In the genomic region with DNA sequence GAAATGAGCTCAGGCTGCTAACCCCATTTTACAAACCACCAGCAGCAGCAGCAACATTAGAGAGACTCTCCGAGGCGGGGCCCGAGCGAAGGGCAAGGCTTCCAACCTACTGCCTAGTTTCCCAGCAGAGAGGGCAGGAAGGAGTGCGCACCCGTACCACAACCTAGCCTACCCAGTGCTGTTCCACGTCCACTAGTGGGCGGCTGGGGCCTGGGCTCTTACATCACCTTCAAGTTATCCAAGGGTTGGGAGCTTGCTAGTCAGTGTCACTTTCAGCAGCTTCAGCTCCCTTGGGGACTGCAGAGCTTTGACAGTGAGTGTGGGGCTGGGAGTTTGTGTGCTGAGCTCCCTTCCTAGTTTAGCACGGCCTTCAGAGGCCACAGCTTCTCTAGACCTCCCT, we compare ENCODE assay signal across 9 mouse cellular contexts. TPM values are rescaled to one million over a fixed set of nuclear protein-coding genes. Genes with fewer than 3 reads are reported as not detected.
A peak's percentile ranks its signal among the peaks of the same experiment; 100 is the strongest.
DNase-seq lines count a peak whose midpoint lies in the region; ATAC-seq and TF ChIP-seq lines count a peak whose summit lies in the region.
"Had no signal": no experiment of that assay in that cellular context is flagged by ENCODE, and none has a peak within 500 bp of the region (broad histone marks: within the 10 kb centered on the region; RNA-seq: fewer than 3 reads in every experiment).

No protein-coding gene starts in this region.

- intact Hi-C loops in heart, adult 2 months (cut with DNase I): no loop called here
- intact Hi-C loops in heart, postnatal 36 days (cut with DNase I): loop anchor here (1.0 kb wide), 1 partner anchor 16 kb away; no protein-coding TSS in a partner anchor

- 40% methylated on average over 9 of the region's 9 CpGs for WGBS in heart, adult 2 months
- 54% methylated on average over 9 of the region's 9 CpGs for WGBS in heart, embryonic 15.5 days
- 79% methylated on average over 9 of the region's 9 CpGs for WGBS in limb, embryonic 15.5 days
- WGBS in midbrain, embryonic 14.5 days: 89% methylated on average over 9 of the region's 9 CpGs

- no peaks in the 10 kb centered on the region for H3K79me2 ChIP-seq in heart, adult 2 months (replicated peaks; ENCODE audit: control insufficient read depth, insufficient read depth, low read length)

- peak overlapping the region; percentile 92 for H3K27ac ChIP-seq in heart, adult 2 months
- H3K27ac ChIP-seq in heart, embryonic 15.5 days: peak overlapping the region; percentile 86
- H3K27ac ChIP-seq in limb, embryonic 15.5 days: peak overlapping the region; percentile 54
- no peak overlapping the region for H3K27ac ChIP-seq in midbrain, embryonic 14.5 days (replicated peaks; ENCODE audit: low read depth, low read length)

- peak in 1 of 2 experiments; percentile 65 for DNase-seq in heart, adult 2 months
- no peak for DNase-seq in heart, postnatal 36 days
- DNase-seq in G1E (ENCODE audit: low spot score): no peak
- DNase-seq in layer of hippocampus, postnatal 14 days (ENCODE audit: low spot score in 2 of 2): no peak
- DNase-seq in midbrain, embryonic 14.5 days: no peak
- DNase-seq in adrenal gland, postnatal 25 days: no peak
- DNase-seq: adrenal gland, adult 8-10 months had no signal

- no peaks in the 10 kb centered on the region for H3K27me3 ChIP-seq in heart, adult 2 months (ENCODE audit: control insufficient read depth, insufficient read depth, low read length)
- H3K27me3 ChIP-seq in G1E (ENCODE audit: insufficient read depth, low read length): peaks cover 8% of the 10 kb centered on the region
- no peaks in the 10 kb centered on the region for H3K27me3 ChIP-seq in heart, embryonic 15.5 days
- H3K27me3 ChIP-seq in limb, embryonic 15.5 days: no peaks in the 10 kb centered on the region
- H3K27me3 ChIP-seq in midbrain, embryonic 14.5 days (ENCODE audit: control insufficient read depth, insufficient read depth, low read length): no peaks in the 10 kb centered on the region

- no peaks in the 10 kb centered on the region for H3K9me3 ChIP-seq in G1E (replicated peaks)
- H3K9me3 ChIP-seq in heart, embryonic 15.5 days (replicated peaks): no peaks in the 10 kb centered on the region
- no peaks in the 10 kb centered on the region for H3K9me3 ChIP-seq in limb, embryonic 15.5 days
- H3K9me3 ChIP-seq in midbrain, embryonic 14.5 days (ENCODE audit: control insufficient read depth, low read length): no peaks in the 10 kb centered on the region

- H3K4me1 ChIP-seq in heart, adult 2 months (ENCODE audit: control insufficient read depth, insufficient read depth, low read length): peaks cover 25% of the 10 kb centered on the region
- peaks cover 69% of the 10 kb centered on the region for H3K4me1 ChIP-seq in G1E (ENCODE audit: insufficient read depth, low read depth, low read length)
- H3K4me1 ChIP-seq in heart, embryonic 15.5 days (replicated peaks): peaks cover 58% of the 10 kb centered on the region
- peaks cover 16% of the 10 kb centered on the region for H3K4me1 ChIP-seq in limb, embryonic 15.5 days
- peaks cover 2% of the 10 kb centered on the region; the same call in 1 of the 2 replicates for H3K4me1 ChIP-seq in midbrain, embryonic 14.5 days (ENCODE audit: control insufficient read depth, insufficient read depth, low read length)

- 0 out of 2 replicates have a peak, but pooled peaks have one; percentile 9 for TF ChIP-seq EP300 in heart, adult 2 months (IDR thresholded peaks at IDR 0.05; ENCODE audit: insufficient read depth, low read depth, low read length)

- ATAC-seq in G1E (ENCODE audit: extremely low read depth, insufficient number of reproducible peaks, low FRiP score, poor library complexity, severe bottlenecking): no peak
- ATAC-seq in heart, embryonic 15.5 days (replicated peaks; ENCODE audit: insufficient number of reproducible peaks, insufficient read depth, low FRiP score, low read depth): peak; percentile 25; the same call in 1 of the 2 replicates
- ATAC-seq in limb, embryonic 15.5 days (ENCODE audit: insufficient number of reproducible peaks, low FRiP score, low TSS enrichment, low read depth): no peak
- no peak for ATAC-seq in midbrain, embryonic 14.5 days (ENCODE audit: low FRiP score, low TSS enrichment)

- peak; percentile 57 for TF ChIP-seq CTCF in heart, adult 2 months (IDR thresholded peaks at IDR 0.05)
- TF ChIP-seq CTCF in G1E (IDR thresholded peaks at IDR 0.05; ENCODE audit: low read depth, low read length): no peak

- H3K9ac ChIP-seq in heart, adult 2 months (ENCODE audit: low read depth, low read length): peak overlapping the region; percentile 49
- no peak overlapping the region for H3K9ac ChIP-seq in heart, embryonic 15.5 days
- H3K9ac ChIP-seq in limb, embryonic 15.5 days: no peak overlapping the region
- H3K9ac ChIP-seq in midbrain, embryonic 14.5 days (replicated peaks; ENCODE audit: low read length): no peak overlapping the region

- peak; percentile 47; the same call in 1 of the 2 replicates for TF ChIP-seq POLR2A in heart, adult 2 months (IDR thresholded peaks at IDR 0.05; ENCODE audit: insufficient read depth, low read depth, low read length)

- peak overlapping the region; percentile 46 for H3K4me3 ChIP-seq in heart, adult 2 months
- peak overlapping the region; percentile 18; the same call in 1 of the 2 replicates for H3K4me3 ChIP-seq in G1E (ENCODE audit: low read depth, low read length)
- no peak overlapping the region for H3K4me3 ChIP-seq in heart, embryonic 15.5 days
- H3K4me3 ChIP-seq in limb, embryonic 15.5 days: no peak overlapping the region
- H3K4me3 ChIP-seq in midbrain, embryonic 14.5 days (replicated peaks; ENCODE audit: low read depth, low read length): no peak overlapping the region

- peak overlapping the region; percentile 12 for H3K4me2 ChIP-seq in heart, embryonic 15.5 days
- H3K4me2 ChIP-seq in limb, embryonic 15.5 days: no peak overlapping the region
- H3K4me2 ChIP-seq in midbrain, embryonic 14.5 days (ENCODE audit: low read length): no peak overlapping the region

- H3K36me3 ChIP-seq in heart, adult 2 months (ENCODE audit: control insufficient read depth, insufficient read depth, low read length): no peaks in the 10 kb centered on the region
- H3K36me3 ChIP-seq in G1E (replicated peaks): no peaks in the 10 kb centered on the region
- no peaks in the 10 kb centered on the region for H3K36me3 ChIP-seq in heart, embryonic 15.5 days
- H3K36me3 ChIP-seq in limb, embryonic 15.5 days: no peaks in the 10 kb centered on the region
- no peaks in the 10 kb centered on the region for H3K36me3 ChIP-seq in midbrain, embryonic 14.5 days (ENCODE audit: control insufficient read depth, insufficient read depth, low read length)

RNA-seq across cellular contexts. Expression of a gene that starts 8.4 kb away (rescaled TPM):
- 100 to 1,000 TPM; 102 to 111 TPM for total RNA-seq in heart, adult 2 months (2021)
- 499 and 610 TPM in 2 replicates for polyA plus RNA-seq in heart, adult 2 months (2012; rRNA removed)
- total RNA-seq in heart, postnatal 36 days (2021): 100 to 1,000 TPM; 146 to 183 TPM
- total RNA-seq in G1E (2014; fragmentation: Nextera tagmentation) (29.6 and 31.9 TPM in 2 replicates), G1E (2017) (160 and 228 TPM in 2 replicates)
- 131 and 136 TPM in 2 replicates for polyA plus RNA-seq in G1E (2012)
- polyA plus RNA-seq in heart, embryonic 15.5 days (2015; fragmentation: Nextera tagmentation; extraction: Ambion mirVana): 159 and 197 TPM in 2 replicates
- polyA plus RNA-seq in limb, embryonic 15.5 days (2015; fragmentation: Nextera tagmentation; extraction: Ambion mirVana): 107 and 122 TPM in 2 replicates
- 10 to 100 TPM; 80.2 to 84.1 TPM for total RNA-seq in layer of hippocampus, postnatal 14 days (2021)
- polyA plus RNA-seq in midbrain, embryonic 14.5 days (2014; fragmentation: Nextera tagmentation; extraction: Ambion mirVana): 36.7 and 51.1 TPM in 2 replicates
- total RNA-seq in adrenal gland, postnatal 25 days (2021): 159 and 211 TPM in 2 replicates

RNA-seq across cellular contexts. Expression of a gene that starts 15.0 kb away (rescaled TPM):
- total RNA-seq in heart, adult 2 months (2021): not detected
- not detected in 2 replicates for polyA plus RNA-seq in heart, adult 2 months (2012; rRNA removed)
- not detected for total RNA-seq in heart, postnatal 36 days (2021)
- not detected in 2 replicates for total RNA-seq in G1E (2014; fragmentation: Nextera tagmentation)
- total RNA-seq in G1E (2017): not detected in 2 replicates
- polyA plus RNA-seq in G1E (2012): not detected in 2 replicates
- polyA plus RNA-seq in heart, embryonic 15.5 days (2015; fragmentation: Nextera tagmentation; extraction: Ambion mirVana): not detected in 2 replicates
- polyA plus RNA-seq in limb, embryonic 15.5 days (2015; fragmentation: Nextera tagmentation; extraction: Ambion mirVana): 0.24 TPM in 1 of 2 replicates, not detected in the other
- total RNA-seq in layer of hippocampus, postnatal 14 days (2021): not detected
- not detected in 2 replicates for polyA plus RNA-seq in midbrain, embryonic 14.5 days (2014; fragmentation: Nextera tagmentation; extraction: Ambion mirVana)
- not detected in 2 replicates for total RNA-seq in adrenal gland, postnatal 25 days (2021)
- total RNA-seq: adrenal gland, adult 8-10 months had no signal

RNA-seq across cellular contexts. Expression of a gene that starts 32.8 kb away (rescaled TPM):
- 10 to 100 TPM; 52.8 to 59.2 TPM for total RNA-seq in heart, adult 2 months (2021)
- 117 and 142 TPM in 2 replicates for polyA plus RNA-seq in heart, adult 2 months (2012; rRNA removed)
- 10 to 100 TPM; 69.1 to 71.6 TPM for total RNA-seq in heart, postnatal 36 days (2021)
- total RNA-seq in G1E (2014; fragmentation: Nextera tagmentation): 4.7 and 6.9 TPM in 2 replicates
- 4.6 and 7.4 TPM in 2 replicates for total RNA-seq in G1E (2017)
- 6.0 and 6.1 TPM in 2 replicates for polyA plus RNA-seq in G1E (2012)
- 19.9 and 26.3 TPM in 2 replicates for polyA plus RNA-seq in heart, embryonic 15.5 days (2015; fragmentation: Nextera tagmentation; extraction: Ambion mirVana)
- 31.5 and 36.3 TPM in 2 replicates for polyA plus RNA-seq in limb, embryonic 15.5 days (2015; fragmentation: Nextera tagmentation; extraction: Ambion mirVana)
- 1 to 10 TPM; 1.2 to 1.9 TPM for total RNA-seq in layer of hippocampus, postnatal 14 days (2021)
- 1.8 and 3.8 TPM in 2 replicates for polyA plus RNA-seq in midbrain, embryonic 14.5 days (2014; fragmentation: Nextera tagmentation; extraction: Ambion mirVana)
- total RNA-seq in adrenal gland, postnatal 25 days (2021): 290 and 352 TPM in 2 replicates

RNA-seq across cellular contexts. Expression of a gene that starts 54.9 kb away (rescaled TPM):
- 10 to 100 TPM; 31.6 to 32.4 TPM for total RNA-seq in heart, adult 2 months (2021)
- polyA plus RNA-seq in heart, adult 2 months (2012; rRNA removed): 22.0 and 23.2 TPM in 2 replicates
- total RNA-seq in heart, postnatal 36 days (2021): 10 to 100 TPM; 29.5 to 34.0 TPM
- not detected in 2 replicates for total RNA-seq in G1E (2014; fragmentation: Nextera tagmentation)
- 0.06 and 0.71 TPM in 2 replicates for total RNA-seq in G1E (2017)
- 0.02 and 0.06 TPM in 2 replicates for polyA plus RNA-seq in G1E (2012)
- 10.8 and 24.2 TPM in 2 replicates for polyA plus RNA-seq in heart, embryonic 15.5 days (2015; fragmentation: Nextera tagmentation; extraction: Ambion mirVana)
- 23.1 and 24.3 TPM in 2 replicates for polyA plus RNA-seq in limb, embryonic 15.5 days (2015; fragmentation: Nextera tagmentation; extraction: Ambion mirVana)
- total RNA-seq in layer of hippocampus, postnatal 14 days (2021): 10 to 100 TPM; 35.4 to 45.2 TPM
- 22.0 and 33.9 TPM in 2 replicates for polyA plus RNA-seq in midbrain, embryonic 14.5 days (2014; fragmentation: Nextera tagmentation; extraction: Ambion mirVana)
- 17.7 and 24.8 TPM in 2 replicates for total RNA-seq in adrenal gland, postnatal 25 days (2021)

RNA-seq across cellular contexts. Expression of a gene that starts 56.9 kb away (rescaled TPM):
- total RNA-seq in heart, adult 2 months (2021): 10 to 100 TPM; 20.0 to 21.1 TPM
- polyA plus RNA-seq in heart, adult 2 months (2012; rRNA removed): 45.7 and 47.6 TPM in 2 replicates
- 10 to 100 TPM; 26.4 to 28.3 TPM for total RNA-seq in heart, postnatal 36 days (2021)
- not detected in 2 replicates for total RNA-seq in G1E (2014; fragmentation: Nextera tagmentation)
- total RNA-seq in G1E (2017): 0.22 TPM in 1 of 2 replicates, not detected in the other
- not detected in 2 replicates for polyA plus RNA-seq in G1E (2012)
- polyA plus RNA-seq in heart, embryonic 15.5 days (2015; fragmentation: Nextera tagmentation; extraction: Ambion mirVana): 12.2 and 18.0 TPM in 2 replicates
- polyA plus RNA-seq in limb, embryonic 15.5 days (2015; fragmentation: Nextera tagmentation; extraction: Ambion mirVana): 32.0 and 42.8 TPM in 2 replicates
- 10 to 100 TPM; 73.3 to 76.4 TPM for total RNA-seq in layer of hippocampus, postnatal 14 days (2021)
- polyA plus RNA-seq in midbrain, embryonic 14.5 days (2014; fragmentation: Nextera tagmentation; extraction: Ambion mirVana): 123 and 160 TPM in 2 replicates
- 6.6 and 9.8 TPM in 2 replicates for total RNA-seq in adrenal gland, postnatal 25 days (2021)

Comparison
In these comparisons a context has a peak if more than half of its experiments do, and no peak if none do; other contexts are left out.
1. H3K4me3 ChIP-seq: peak in heart, adult 2 months (single experiment) and G1E (single experiment); none in heart, embryonic 15.5 days (single experiment), limb, embryonic 15.5 days (single experiment) and midbrain, embryonic 14.5 days (single experiment).
2. RNA of a gene that starts 32.8 kb away (total RNA-seq): 290 to 352 TPM in adrenal gland, postnatal 25 days, 69.1 to 71.6 TPM in heart, postnatal 36 days and 52.8 to 59.2 TPM in heart, adult 2 months; 4.6 to 7.4 TPM in G1E and 1.2 to 1.9 TPM in layer of hippocampus, postnatal 14 days; every median in the first group is over 4 times any median in the second.